Mouse (Mus musculus) adrenal gland, postnatal 4 days (tissue): ENCODE data around the gene Art2b. TPM values are rescaled to one million over a fixed set of nuclear protein-coding genes. Genes with fewer than 3 reads are reported as not detected.
"Not testable (repeated sequence)": the region's sequence is repeated elsewhere in the genome, so short reads cannot be mapped to it uniquely, and the experiment has no call there.

ENCODE experiments used
- DNase-seq, 2 experiments: peaks; one replicate each; pipeline ENCODE4 v3.0.0; 2021 to 2022; ENCODE audit warnings: low spot score in 2 of 2, mixed read lengths in 2 of 2
- long read RNA-seq, 2 experiments: library from polyadenylated mRNA; stranded (forward); transcript quantifications; one replicate each; pipeline ENCODE4 v2.0.0; 2021
- total RNA-seq, 2 experiments: library from RNA; stranded (reverse); gene quantifications; 2 replicates each; pipeline ENCODE4 v1.2.3; 2021

Art2b gene
- under 1 TPM in 1 of 2 experiments, not detected in 1; 0.11 TPM for total RNA-seq
- long read RNA-seq, experiment 1: 0 reads
- long read RNA-seq, experiment 2: 0 reads

GRCm38 (mm10) chr7:101585408-101585807, at the start of gene Art2b:
TSS of gene Art2b (minus strand) at chr7:101585600.
- no peak for DNase-seq

GRCm38 (mm10) chr7:101634513-101634912, 49.1 kb upstream of the Art2b start:
- DNase-seq: no peak

GRCm38 (mm10) chr7:101633629-101634177, 48.3 kb upstream of the Art2b start:
- DNase-seq: no peak

GRCm38 (mm10) chr7:101628481-101628880, 43.1 kb upstream of the Art2b start:
- DNase-seq: no peak

GRCm38 (mm10) chr7:101627166-101627565, 41.8 kb upstream of the Art2b start:
- DNase-seq: not testable (repeated sequence)

GRCm38 (mm10) chr7:101624283-101624682, 38.9 kb upstream of the Art2b start:
- no peak for DNase-seq

- DNase-seq: not testable (repeated sequence)
Observed at GRCm38 (mm10) chr7:101621861-101622260, 36.5 kb upstream of the Art2b start.

GRCm38 (mm10) chr7:101620373-101620772, 35.0 kb upstream of the Art2b start:
- DNase-seq: no peak

- DNase-seq: no peak
Observed at GRCm38 (mm10) chr7:101618273-101618672, 32.9 kb upstream of the Art2b start.

GRCm38 (mm10) chr7:101617438-101618165, 32.2 kb upstream of the Art2b start:
- DNase-seq: no peak

- no peak for DNase-seq
Observed at GRCm38 (mm10) chr7:101616136-101616835, 30.9 kb upstream of the Art2b start.

- peak in 1 of 2 experiments; percentile 30 for DNase-seq
Observed at GRCm38 (mm10) chr7:101615406-101615805, 30.0 kb upstream of the Art2b start.

- not testable (repeated sequence) for DNase-seq
Observed at GRCm38 (mm10) chr7:101612786-101613527, 27.6 kb upstream of the Art2b start.

GRCm38 (mm10) chr7:101607845-101608244, 22.4 kb upstream of the Art2b start:
- DNase-seq: no peak

- DNase-seq: no peak
Observed at GRCm38 (mm10) chr7:101600406-101600805, 15.0 kb upstream of the Art2b start.

GRCm38 (mm10) chr7:101598482-101598881, 13.1 kb upstream of the Art2b start:
- no peak for DNase-seq

- no peak for DNase-seq
Observed at GRCm38 (mm10) chr7:101594969-101595368, 9.6 kb upstream of the Art2b start.

- DNase-seq: not testable (repeated sequence)
Observed at GRCm38 (mm10) chr7:101584271-101584670, 1.1 kb downstream of the Art2b start.

- no peak for DNase-seq
Observed at GRCm38 (mm10) chr7:101582012-101582411, 3.4 kb downstream of the Art2b start.

GRCm38 (mm10) chr7:101580863-101581262, 4.5 kb downstream of the Art2b start:
- DNase-seq: not testable (repeated sequence)

GRCm38 (mm10) chr7:101574413-101574812, 11.0 kb downstream of the Art2b start:
- DNase-seq: no peak
